Mouse (Mus musculus) embryonic stem cell, embryonic (primary cell): Measurements from ENCODE around the gene Gfod1.

ENCODE experiments used
- CTCF ChIA-PET, 4 experiments: fragments of 300-600 bp in 2 of 4; fragments of 350-600 bp in 2 of 4; sonication (Branson Sonifier 250); formaldehyde crosslinking; loops; one replicate each; lab custom pipeline; 2022; ENCODE audit warnings: inconsistent platforms in 2 of 4; lab: Charles Lee
- POLR2A ChIA-PET, 4 experiments: fragments of 300-600 bp in 2 of 4; fragments of 350-600 bp in 2 of 4; sonication (Branson Sonifier 250); formaldehyde crosslinking; loops; one replicate each; lab custom pipeline; 2022; ENCODE audit warnings: antibody characterized with exemption in 4 of 4, inconsistent platforms in 1 of 4; lab: Charles Lee

The Gfod1 gene

GRCm38 (mm10) chr13:43256447-43256846 is 47.5 kb downstream of the Gfod1 start:
- ChIA-PET POLR2A (no interaction called here), CTCF (no interaction called here)

- ChIA-PET CTCF (no interaction called here), POLR2A (interaction anchor here in 1 of 4 experiments (1.0 to 1.2 kb wide), 2 partner anchors 38 to 52 kb away, joined by 3 to 5 read pairs; no protein-coding TSS in a partner anchor)
Measured at GRCm38 (mm10) chr13:43253526-43253925, 50.4 kb downstream of the Gfod1 start.

GRCm38 (mm10) chr13:43252105-43252790 is 51.7 kb downstream of the Gfod1 start:
- POLR2A ChIA-PET = interaction anchor here in 3 of 4 experiments (1.0 to 2.3 kb wide), 7 partner anchors 8 to 146 kb away, joined by 3 to 9 read pairs (median 4); no protein-coding TSS in a partner anchor
- CTCF ChIA-PET = interaction anchor here in 2 of 4 experiments (0.6 to 1.9 kb wide), 3 partner anchors 33 to 80 kb away, joined by 3 to 9 read pairs (median 4); no protein-coding TSS in a partner anchor

GRCm38 (mm10) chr13:43251391-43251790 is 52.6 kb downstream of the Gfod1 start:
- ChIA-PET CTCF (interaction anchor here in 3 of 4 experiments (0.6 to 1.9 kb wide), 7 partner anchors 24 to 279 kb away, joined by 3 to 9 read pairs (median 3); no protein-coding TSS in a partner anchor), POLR2A (interaction anchor here in 3 of 4 experiments (0.5 to 2.3 kb wide), 7 partner anchors 7 to 147 kb away, joined by 3 to 9 read pairs (median 4); no protein-coding TSS in a partner anchor)

- POLR2A ChIA-PET = interaction anchor here in 3 of 4 experiments (0.5 to 2.3 kb wide), 5 partner anchors 9 to 19 kb away, joined by 3 to 9 read pairs (median 7); no protein-coding TSS in a partner anchor
- CTCF ChIA-PET = interaction anchor here in 3 of 4 experiments (0.7 to 1.6 kb wide), 5 partner anchors 25 to 68 kb away, joined by 3 to 7 read pairs (median 4); no protein-coding TSS in a partner anchor
Measured at GRCm38 (mm10) chr13:43250653-43251052, 53.3 kb downstream of the Gfod1 start.

GRCm38 (mm10) chr13:43250106-43250505 is 53.9 kb downstream of the Gfod1 start:
- POLR2A ChIA-PET = interaction anchor here in 3 of 4 experiments (1.1 to 2.3 kb wide), 3 partner anchors 10 to 18 kb away, joined by 3 to 9 read pairs (median 3); no protein-coding TSS in a partner anchor
- CTCF ChIA-PET = interaction anchor here in 2 of 4 experiments (0.9 to 2.9 kb wide), 3 partner anchors 49 to 51 kb away, joined by 5 to 13 read pairs (median 7); no protein-coding TSS in a partner anchor

- CTCF ChIA-PET = interaction anchor here in 2 of 4 experiments (0.6 to 2.9 kb wide), 2 partner anchors 44 to 49 kb away, joined by 13 to 16 read pairs; no protein-coding TSS in a partner anchor
- POLR2A ChIA-PET = no interaction called here
Measured at GRCm38 (mm10) chr13:43248381-43248780, 55.6 kb downstream of the Gfod1 start.

GRCm38 (mm10) chr13:43246876-43247275 is 57.1 kb downstream of the Gfod1 start:
- POLR2A ChIA-PET = no interaction called here
- CTCF ChIA-PET = no interaction called here

- ChIA-PET POLR2A (interaction anchor here in 3 of 4 experiments (0.7 to 1.5 kb wide), 10 partner anchors 8 to 80 kb away, joined by 3 to 5 read pairs (median 4); partner anchors contain the start of gene Tbc1d7 (in 1 of the 3)), CTCF (interaction anchor here in 3 of 4 experiments (0.5 to 1.2 kb wide), 6 partner anchors 44 to 78 kb away, joined by 3 to 7 read pairs (median 5); no protein-coding TSS in a partner anchor)
Measured at GRCm38 (mm10) chr13:43243793-43244192, 60.2 kb downstream of the Gfod1 start.

GRCm38 (mm10) chr13:43243240-43243639 is 60.7 kb downstream of the Gfod1 start:
- ChIA-PET CTCF (interaction anchor here in 2 of 4 experiments (0.5 to 1.2 kb wide), 4 partner anchors 43 to 79 kb away, joined by 4 to 7 read pairs (median 5); no protein-coding TSS in a partner anchor), POLR2A (interaction anchor here in 3 of 4 experiments (1.0 to 2.9 kb wide), 12 partner anchors 8 to 76 kb away, joined by 3 to 9 read pairs (median 4); partner anchors contain the start of gene Tbc1d7 (in 1 of the 3))

- ChIA-PET POLR2A (interaction anchor here in 2 of 4 experiments (0.6 to 2.9 kb wide), 2 partner anchors 10 to 61 kb away, joined by 9 read pairs; no protein-coding TSS in a partner anchor), CTCF (interaction anchor here in 1 of 4 experiments (0.6 kb wide), 1 partner anchor 253 kb away, joined by 3 read pairs; no protein-coding TSS in a partner anchor)
Measured at GRCm38 (mm10) chr13:43241750-43242149, 62.2 kb downstream of the Gfod1 start.

GRCm38 (mm10) chr13:43241069-43241468 is 62.9 kb downstream of the Gfod1 start:
- ChIA-PET CTCF (interaction anchor here in 1 of 4 experiments (0.6 to 1.1 kb wide), 2 partner anchors 21 to 253 kb away, joined by 3 to 4 read pairs; no protein-coding TSS in a partner anchor), POLR2A (interaction anchor here in 1 of 4 experiments (0.7 to 2.9 kb wide), 3 partner anchors 8 to 25 kb away, joined by 3 to 9 read pairs (median 3); no protein-coding TSS in a partner anchor)

GRCm38 (mm10) chr13:43239790-43240216 is 64.2 kb downstream of the Gfod1 start:
- POLR2A ChIA-PET = interaction anchor here in 2 of 4 experiments (1.1 to 1.4 kb wide), 2 partner anchors 10 to 12 kb away, joined by 3 to 7 read pairs; no protein-coding TSS in a partner anchor
- CTCF ChIA-PET = interaction anchor here in 1 of 4 experiments (1.1 kb wide), 1 partner anchor 19 kb away, joined by 4 read pairs; no protein-coding TSS in a partner anchor

- CTCF ChIA-PET = interaction anchor here (0.5 to 1.6 kb wide), 7 partner anchors 25 to 280 kb away, joined by 3 to 8 read pairs (median 3); no protein-coding TSS in a partner anchor
Measured at GRCm38 (mm10) chr13:43236630-43237029, 67.3 kb downstream of the Gfod1 start.

GRCm38 (mm10) chr13:43235982-43236381 is 68.0 kb downstream of the Gfod1 start:
- POLR2A ChIA-PET = interaction anchor here in 2 of 4 experiments (1.1 to 2.9 kb wide), 3 partner anchors 11 to 37 kb away, joined by 3 to 9 read pairs (median 3); no protein-coding TSS in a partner anchor

More at GRCm38 (mm10) chr13:43236630-43237029, 67.3 kb downstream of the Gfod1 start:
- POLR2A ChIA-PET = interaction anchor here in 3 of 4 experiments (0.6 to 2.9 kb wide), 7 partner anchors 12 to 278 kb away, joined by 3 to 9 read pairs (median 3); no protein-coding TSS in a partner anchor

GRCm38 (mm10) chr13:43235586-43235910 is 68.4 kb downstream of the Gfod1 start:
- CTCF ChIA-PET = interaction anchor here in 1 of 4 experiments (1.6 to 1.9 kb wide), 3 partner anchors 26 to 36 kb away, joined by 3 to 7 read pairs (median 3); no protein-coding TSS in a partner anchor

More at GRCm38 (mm10) chr13:43235982-43236381, 68.0 kb downstream of the Gfod1 start:
- CTCF ChIA-PET = interaction anchor here in 3 of 4 experiments (0.5 to 1.6 kb wide), 3 partner anchors 25 to 63 kb away, joined by 3 to 4 read pairs (median 3); no protein-coding TSS in a partner anchor

GRCm38 (mm10) chr13:43234869-43235585 is 68.9 kb downstream of the Gfod1 start:
- ChIA-PET POLR2A (interaction anchor here in 2 of 4 experiments (1.6 kb wide), 2 partner anchors 10 to 35 kb away, joined by 3 read pairs; no protein-coding TSS in a partner anchor), CTCF (interaction anchor here in 1 of 4 experiments (1.6 to 1.9 kb wide), 3 partner anchors 26 to 35 kb away, joined by 3 to 7 read pairs (median 3); no protein-coding TSS in a partner anchor)

More at GRCm38 (mm10) chr13:43235586-43235910, 68.4 kb downstream of the Gfod1 start:
- POLR2A ChIA-PET = interaction anchor here in 2 of 4 experiments (1.6 to 2.9 kb wide), 2 partner anchors 11 to 16 kb away, joined by 3 to 9 read pairs; no protein-coding TSS in a partner anchor
